ENCODE assay signal across 27 mouse cellular contexts in genomic region chr3:95793662-95794061, GRCm38 (mm10). TPM values are rescaled to one million over a fixed set of nuclear protein-coding genes. Genes with fewer than 3 reads are reported as not detected.
DNase-seq lines count a peak whose midpoint lies in the region; ATAC-seq and TF ChIP-seq lines count a peak whose summit lies in the region.
"Had no signal": no experiment of that assay in that cellular context is flagged by ENCODE, and none has a peak within 500 bp of the region (broad histone marks: within the 10 kb centered on the region; RNA-seq: fewer than 3 reads in every experiment).

No protein-coding gene starts in this region.

- H3K4me3 ChIP-seq in lung, postnatal 0 days (ENCODE audit: low read depth, low read length) = no peak overlapping the region
- no peak overlapping the region for H3K4me3 ChIP-seq in midbrain, embryonic 11.5 days (ENCODE audit: low read depth, low read length)
- H3K4me3 ChIP-seq in midbrain, postnatal 0 days (ENCODE audit: low read depth, low read length) = no peak overlapping the region
- H3K4me3 ChIP-seq: embryonic facial prominence, embryonic 12.5 days; embryonic facial prominence, embryonic 15.5 days; erythroblast, embryonic 14.5 days; forebrain, embryonic 10.5 days; forebrain, embryonic 12.5 days had no signal

- 0 out of 2 replicates have a peak, but pooled peaks cover 2% of the 10 kb centered on the region for H3K4me1 ChIP-seq in lung, postnatal 0 days (ENCODE audit: insufficient read depth, low read depth, low read length)
- H3K4me1 ChIP-seq in midbrain, embryonic 11.5 days (ENCODE audit: control insufficient read depth, insufficient read depth, low read length) = no peaks in the 10 kb centered on the region
- H3K4me1 ChIP-seq in midbrain, postnatal 0 days (ENCODE audit: insufficient read depth, low read length) = no peaks in the 10 kb centered on the region
- H3K4me1 ChIP-seq: embryonic facial prominence, embryonic 15.5 days had no signal

- no peaks in the 10 kb centered on the region for H3K9me3 ChIP-seq in lung, postnatal 0 days (ENCODE audit: low read length)
- no peaks in the 10 kb centered on the region for H3K9me3 ChIP-seq in midbrain, embryonic 11.5 days (ENCODE audit: control insufficient read depth, low read length)
- H3K9me3 ChIP-seq in midbrain, postnatal 0 days (ENCODE audit: low read length) = no peaks in the 10 kb centered on the region
- H3K9me3 ChIP-seq: embryonic facial prominence, embryonic 12.5 days; embryonic facial prominence, embryonic 15.5 days; forebrain, embryonic 10.5 days; forebrain, embryonic 12.5 days; G1E had no signal

- WGBS in lung, postnatal 0 days = 72% methylated on average over 2 of the region's 2 CpGs
- 78% methylated on average over 2 of the region's 2 CpGs for WGBS in midbrain, embryonic 11.5 days
- 76% methylated on average over 2 of the region's 2 CpGs for WGBS in midbrain, postnatal 0 days

- no peak overlapping the region for H3K9ac ChIP-seq in lung, postnatal 0 days (replicated peaks; ENCODE audit: low read depth)
- no peak overlapping the region for H3K9ac ChIP-seq in midbrain, embryonic 11.5 days (ENCODE audit: low read length)
- H3K9ac ChIP-seq in midbrain, postnatal 0 days (replicated peaks; ENCODE audit: low read length, poor library complexity, severe bottlenecking) = no peak overlapping the region
- H3K9ac ChIP-seq: embryonic facial prominence, embryonic 12.5 days; embryonic facial prominence, embryonic 15.5 days; forebrain, embryonic 12.5 days had no signal

- peak; percentile 76 for DNase-seq in lung, postnatal 0 days (ENCODE audit: low spot score)
- DNase-seq in lung, postnatal 10 days = no peak
- peak; percentile 71 for DNase-seq in midbrain, embryonic 11.5 days (ENCODE audit: low spot score, missing footprints)
- DNase-seq in midbrain, postnatal 0 days (ENCODE audit: low spot score) = no peak
- DNase-seq in cerebellum, adult 9-10 months = no peak
- DNase-seq: adrenal gland, adult 8-10 months; adrenal gland, postnatal 14 days; adrenal gland, postnatal 36 days; B cell, adult 2 months; cerebellum, adult 11-12 months; cerebellum, adult 2 months; cerebellum, adult 9-11 months; cerebellum, postnatal 14 days; cerebellum, postnatal 36 days; embryo, embryonic 11 days had no signal

- H3K36me3 ChIP-seq in lung, postnatal 0 days (ENCODE audit: insufficient read depth, low read length) = no peaks in the 10 kb centered on the region
- H3K36me3 ChIP-seq in midbrain, embryonic 11.5 days (ENCODE audit: control insufficient read depth, insufficient read depth, low read length) = no peaks in the 10 kb centered on the region
- no peaks in the 10 kb centered on the region for H3K36me3 ChIP-seq in midbrain, postnatal 0 days (ENCODE audit: insufficient read depth, low read length)
- H3K36me3 ChIP-seq: embryonic facial prominence, embryonic 12.5 days had no signal

- no peak for TF ChIP-seq CTCF in lung, postnatal 0 days (IDR thresholded peaks at IDR 0.05)
- no peak for TF ChIP-seq CTCF in midbrain, postnatal 0 days (IDR thresholded peaks at IDR 0.05)

- TF ChIP-seq EP300 in lung, postnatal 0 days (IDR thresholded peaks at IDR 0.05) = no peak

- H3K27ac ChIP-seq in lung, postnatal 0 days (ENCODE audit: low read length) = no peak overlapping the region
- H3K27ac ChIP-seq in midbrain, embryonic 11.5 days (ENCODE audit: low read depth, low read length) = no peak overlapping the region
- no peak overlapping the region for H3K27ac ChIP-seq in midbrain, postnatal 0 days (ENCODE audit: low read depth, low read length)
- H3K27ac ChIP-seq: embryonic facial prominence, embryonic 12.5 days; embryonic facial prominence, embryonic 15.5 days; forebrain, embryonic 10.5 days; forebrain, embryonic 12.5 days had no signal

- no peak overlapping the region for H3K4me2 ChIP-seq in lung, postnatal 0 days (replicated peaks; ENCODE audit: low read depth, low read length)
- no peak overlapping the region for H3K4me2 ChIP-seq in midbrain, embryonic 11.5 days
- no peak overlapping the region for H3K4me2 ChIP-seq in midbrain, postnatal 0 days (ENCODE audit: low read depth, low read length, poor library complexity, severe bottlenecking)
- H3K4me2 ChIP-seq: embryonic facial prominence, embryonic 12.5 days; embryonic facial prominence, embryonic 15.5 days; forebrain, embryonic 12.5 days had no signal

- ATAC-seq in lung, postnatal 0 days = peak; percentile 70
- ATAC-seq in midbrain, embryonic 11.5 days (ENCODE audit: low FRiP score) = no peak
- ATAC-seq in midbrain, postnatal 0 days (ENCODE audit: low FRiP score) = no peak
- ATAC-seq: activated CD4-positive, CD25-positive, alpha-beta regulatory T cell, adult 4 months; forebrain, embryonic 14.5 days; forebrain, embryonic 16.5 days; Patski had no signal

- H3K27me3 ChIP-seq in lung, postnatal 0 days (replicated peaks; ENCODE audit: insufficient read depth, low read length) = no peaks in the 10 kb centered on the region
- H3K27me3 ChIP-seq in midbrain, embryonic 11.5 days (ENCODE audit: control insufficient read depth, insufficient read depth, low read length) = no peaks in the 10 kb centered on the region
- no peaks in the 10 kb centered on the region for H3K27me3 ChIP-seq in midbrain, postnatal 0 days (ENCODE audit: insufficient read depth, low read length)
- H3K27me3 ChIP-seq: CH12.LX; embryonic facial prominence, embryonic 12.5 days; embryonic facial prominence, embryonic 15.5 days; forebrain, embryonic 12.5 days; Patski had no signal

RNA-seq across cellular contexts. Expression of gene Rprd2, which starts 25.0 kb away (rescaled TPM):
- 12.9 and 14.0 TPM in 2 replicates for polyA plus RNA-seq in lung, postnatal 0 days (2015; fragmentation: Nextera tagmentation; extraction: Ambion mirVana)
- polyA plus RNA-seq in midbrain, embryonic 11.5 days (2014; fragmentation: Nextera tagmentation; extraction: Ambion mirVana) = 22.4 and 22.9 TPM in 2 replicates
- 28.8 and 30.6 TPM in 2 replicates for total RNA-seq in midbrain, postnatal 0 days (2014; rRNA removed)
- polyA plus RNA-seq in midbrain, postnatal 0 days (2015; fragmentation: Nextera tagmentation; extraction: Ambion mirVana) = 20.1 and 23.6 TPM in 2 replicates

RNA-seq across cellular contexts. Expression of gene Tars2, which starts 33.7 kb away (rescaled TPM):
- 18.5 and 19.3 TPM in 2 replicates for polyA plus RNA-seq in lung, postnatal 0 days (2015; fragmentation: Nextera tagmentation; extraction: Ambion mirVana)
- 47.9 and 49.6 TPM in 2 replicates for polyA plus RNA-seq in midbrain, embryonic 11.5 days (2014; fragmentation: Nextera tagmentation; extraction: Ambion mirVana)
- total RNA-seq in midbrain, postnatal 0 days (2014; rRNA removed) = 34.7 and 39.8 TPM in 2 replicates
- polyA plus RNA-seq in midbrain, postnatal 0 days (2015; fragmentation: Nextera tagmentation; extraction: Ambion mirVana) = 40.8 and 45.0 TPM in 2 replicates

RNA-seq across cellular contexts. Expression of gene Ecm1, which starts 54.3 kb away (rescaled TPM):
- polyA plus RNA-seq in lung, postnatal 0 days (2015; fragmentation: Nextera tagmentation; extraction: Ambion mirVana) = 94.3 and 107 TPM in 2 replicates
- 15.4 and 18.0 TPM in 2 replicates for polyA plus RNA-seq in midbrain, embryonic 11.5 days (2014; fragmentation: Nextera tagmentation; extraction: Ambion mirVana)
- 6.2 and 9.9 TPM in 2 replicates for total RNA-seq in midbrain, postnatal 0 days (2014; rRNA removed)
- polyA plus RNA-seq in midbrain, postnatal 0 days (2015; fragmentation: Nextera tagmentation; extraction: Ambion mirVana) = 9.7 and 10.8 TPM in 2 replicates
- total RNA-seq: common myeloid progenitor, adult 5-6 weeks had no signal

Comparison
In these comparisons a context has a peak if more than half of its experiments do, and no peak if none do; other contexts are left out.
1. DNase-seq: peak in lung, postnatal 0 days (single experiment) and midbrain, embryonic 11.5 days (single experiment); none in lung, postnatal 10 days (single experiment), midbrain, postnatal 0 days (single experiment) and cerebellum, adult 9-10 months (single experiment).